Mouse (Mus musculus): ENCODE results near the gene Defb20. TPM values are rescaled to one million over a fixed set of nuclear protein-coding genes. Genes with fewer than 3 reads are reported as not detected.

Gene Defb20
- polyA plus RNA-seq, 1 experiment from 2014 or later, result not detected

DNA sequence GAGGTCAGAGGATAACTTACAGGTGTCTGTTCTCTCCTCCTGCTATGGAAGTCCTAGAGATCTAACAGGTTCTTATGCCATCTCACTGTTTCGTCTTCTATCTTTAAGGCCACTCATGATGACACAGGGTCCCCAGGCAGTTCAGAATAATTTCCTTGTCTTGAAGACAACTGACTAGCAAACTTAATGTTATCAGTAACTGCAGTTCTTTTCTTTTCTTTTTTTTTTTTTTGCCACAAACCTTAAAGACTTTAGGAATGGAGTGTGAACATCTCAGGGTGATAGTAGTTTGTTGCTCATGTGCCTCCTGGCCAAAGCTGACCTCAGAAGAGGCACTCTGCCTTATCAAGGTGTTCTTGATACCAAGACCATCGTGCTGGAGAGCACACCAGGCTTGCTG, 30.2 kb upstream of the Defb20 start:
- Histone ChIP-seq H3K4me1 (ENCODE audit: control insufficient read depth, insufficient read depth, low read length) (peaks cover 13% of the 10 kb centered on the region), H3K27me3 (ENCODE audit: control insufficient read depth, insufficient read depth, low read length) (no peaks in the 10 kb centered on the region), H3K36me3 (ENCODE audit: control insufficient read depth, insufficient read depth) (no peaks in the 10 kb centered on the region), H3K4me3 (ENCODE audit: low read length) (no peak overlapping the region), H3K9me3 (replicated peaks; ENCODE audit: control insufficient read depth, low read length) (no peaks in the 10 kb centered on the region), H3K9ac (ENCODE audit: low read length) (no peak overlapping the region), H3K4me2 (ENCODE audit: low read depth, low read length) (no peak overlapping the region), H3K27ac (ENCODE audit: low read length) (no peak overlapping the region)
- no peak for ATAC-seq (replicated peaks; ENCODE audit: extremely low read depth, insufficient read depth, low FRiP score)
- 43% methylated on average over 2 of the region's 2 CpGs for WGBS

DNA sequence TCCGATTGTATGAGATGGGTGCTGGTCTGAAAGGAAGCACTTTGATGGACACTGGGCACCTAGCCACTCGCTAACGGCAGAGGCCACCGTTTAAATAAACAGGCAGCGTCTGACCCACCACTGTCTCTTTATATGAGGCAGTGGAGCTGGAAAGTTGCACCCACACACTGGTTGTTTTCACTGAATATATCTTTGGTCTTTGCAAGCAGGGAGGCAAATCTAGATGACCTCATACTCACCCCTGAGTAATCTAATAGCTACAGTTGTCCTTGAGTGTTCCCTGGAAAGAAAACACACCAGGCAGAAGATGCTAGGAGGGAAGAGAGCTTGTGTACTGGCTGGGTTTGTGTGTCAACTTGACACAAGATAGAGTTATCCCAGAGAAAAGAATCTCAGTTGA, 29.4 kb upstream of the Defb20 start:
- Histone ChIP-seq H3K27ac (ENCODE audit: low read length) (no peak overlapping the region), H3K36me3 (ENCODE audit: control insufficient read depth, insufficient read depth) (no peaks in the 10 kb centered on the region), H3K4me2 (ENCODE audit: low read depth, low read length) (no peak overlapping the region), H3K9me3 (replicated peaks; ENCODE audit: control insufficient read depth, low read length) (no peaks in the 10 kb centered on the region), H3K9ac (ENCODE audit: low read length) (no peak overlapping the region), H3K4me1 (ENCODE audit: control insufficient read depth, insufficient read depth, low read length) (peaks cover 13% of the 10 kb centered on the region), H3K27me3 (ENCODE audit: control insufficient read depth, insufficient read depth, low read length) (no peaks in the 10 kb centered on the region), H3K4me3 (ENCODE audit: low read length) (no peak overlapping the region)
- no peak for ATAC-seq (replicated peaks; ENCODE audit: extremely low read depth, insufficient read depth, low FRiP score)
- 15% methylated on average over 5 of the region's 5 CpGs for WGBS

DNA sequence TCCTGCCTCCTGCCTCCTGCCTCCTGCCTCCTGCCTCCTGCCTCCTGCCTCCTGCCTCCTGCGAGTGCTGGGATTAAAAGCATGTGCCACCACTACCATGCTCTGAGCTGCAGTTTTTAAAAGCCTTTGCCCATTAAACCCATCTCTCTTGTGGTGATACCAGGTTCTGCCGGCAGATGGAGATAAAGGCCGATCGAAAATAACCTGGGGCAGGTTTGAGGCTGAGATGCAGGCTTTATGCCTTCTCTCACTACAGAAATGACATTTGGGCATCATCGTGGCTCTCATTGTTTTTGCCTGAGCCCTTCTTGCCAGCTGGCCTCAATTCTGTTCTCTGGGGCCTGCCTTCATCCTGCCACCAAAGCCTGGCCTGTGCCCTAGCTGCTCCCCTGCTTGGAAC, 26.6 kb upstream of the Defb20 start:
- Histone ChIP-seq H3K27me3 (ENCODE audit: control insufficient read depth, insufficient read depth, low read length) (no peaks in the 10 kb centered on the region), H3K4me2 (ENCODE audit: low read depth, low read length) (no peak overlapping the region), H3K36me3 (ENCODE audit: control insufficient read depth, insufficient read depth) (no peaks in the 10 kb centered on the region), H3K4me1 (ENCODE audit: control insufficient read depth, insufficient read depth, low read length) (peaks cover 14% of the 10 kb centered on the region), H3K9ac (ENCODE audit: low read length) (no peak overlapping the region), H3K9me3 (replicated peaks; ENCODE audit: control insufficient read depth, low read length) (no peaks in the 10 kb centered on the region), H3K4me3 (ENCODE audit: low read length) (no peak overlapping the region), H3K27ac (ENCODE audit: low read length) (no peak overlapping the region)
- no peak for ATAC-seq (replicated peaks; ENCODE audit: extremely low read depth, insufficient read depth, low FRiP score)
- WGBS, result 5% methylated on average over 5 of the region's 5 CpGs

DNA sequence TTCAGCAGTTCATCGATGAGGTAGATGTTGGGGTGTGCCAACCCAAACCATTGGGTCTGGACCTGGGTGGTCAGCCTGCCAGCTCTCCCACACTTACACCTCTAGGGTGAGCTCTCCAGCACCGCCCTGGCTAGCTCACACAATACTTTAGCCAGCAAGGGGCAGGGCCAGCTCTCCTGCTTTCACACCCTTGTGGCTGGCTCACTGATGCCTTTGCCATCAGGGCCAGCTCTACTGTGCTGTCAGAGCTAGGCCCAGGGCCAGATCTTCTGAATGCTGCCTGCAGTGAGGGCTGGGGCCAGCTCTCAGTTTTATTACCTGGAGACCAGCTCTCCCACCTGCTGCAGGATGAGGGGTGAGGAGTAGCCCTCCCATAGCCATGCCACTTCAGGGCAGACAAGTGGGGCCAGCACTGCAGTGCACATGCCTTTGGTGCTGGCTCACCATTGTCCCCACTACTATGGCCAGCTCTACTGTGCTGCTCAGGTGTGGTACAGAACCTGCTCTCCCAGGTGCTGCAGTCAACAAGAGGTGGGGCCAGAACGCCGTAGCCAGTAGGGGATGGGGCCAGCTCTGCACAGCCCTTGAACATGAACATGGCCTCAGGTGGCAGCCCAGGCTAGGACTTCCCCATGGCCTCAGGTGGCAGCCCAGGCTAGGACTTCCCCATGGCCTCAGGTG, 24.6 kb upstream of the Defb20 start:
- no peak overlapping the region for H3K27ac ChIP-seq (ENCODE audit: low read length)
- H3K4me2 ChIP-seq (ENCODE audit: low read depth, low read length), result no peak overlapping the region
- H3K27me3 ChIP-seq (ENCODE audit: control insufficient read depth, insufficient read depth, low read length), result no peaks in the 10 kb centered on the region
- no peaks in the 10 kb centered on the region for H3K36me3 ChIP-seq (ENCODE audit: control insufficient read depth, insufficient read depth)
- H3K9ac ChIP-seq (ENCODE audit: low read length), result no peak overlapping the region
- no peaks in the 10 kb centered on the region for H3K9me3 ChIP-seq (replicated peaks; ENCODE audit: control insufficient read depth, low read length)
- 76% methylated on average over 4 of the region's 4 CpGs for WGBS
- no peak for ATAC-seq (replicated peaks; ENCODE audit: extremely low read depth, insufficient read depth, low FRiP score)
- H3K4me1 ChIP-seq (ENCODE audit: control insufficient read depth, insufficient read depth, low read length), result peaks cover 11% of the 10 kb centered on the region
- H3K4me3 ChIP-seq (ENCODE audit: low read length), result no peak overlapping the region

DNA sequence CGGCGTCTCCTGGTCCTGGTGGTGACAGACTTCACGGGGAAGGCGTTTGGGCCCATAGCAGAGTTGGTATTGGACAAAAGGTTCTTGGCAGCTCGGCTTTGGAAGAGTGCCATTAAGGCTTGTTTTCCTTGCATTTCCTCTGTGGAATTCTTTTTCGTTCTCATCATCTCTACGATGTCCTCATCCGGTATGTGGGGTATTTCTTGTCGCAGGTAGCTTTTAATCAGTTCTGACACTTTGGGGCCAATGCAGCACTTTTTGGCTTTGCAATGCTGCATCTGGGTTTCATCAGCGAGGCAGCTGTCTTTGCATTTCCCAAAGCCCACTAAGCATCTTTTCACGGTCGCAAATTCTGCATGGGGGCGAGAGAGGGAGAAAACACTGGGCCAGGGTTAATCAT, 17.6 kb upstream of the Defb20 start:
- Histone ChIP-seq H3K9me3 (replicated peaks; ENCODE audit: control insufficient read depth, low read length) (no peaks in the 10 kb centered on the region), H3K27me3 (ENCODE audit: control insufficient read depth, insufficient read depth, low read length) (no peaks in the 10 kb centered on the region), H3K9ac (ENCODE audit: low read length) (no peak overlapping the region), H3K36me3 (ENCODE audit: control insufficient read depth, insufficient read depth) (no peaks in the 10 kb centered on the region), H3K4me3 (ENCODE audit: low read length) (no peak overlapping the region), H3K27ac (ENCODE audit: low read length) (no peak overlapping the region), H3K4me1 (ENCODE audit: control insufficient read depth, insufficient read depth, low read length) (no peaks in the 10 kb centered on the region), H3K4me2 (ENCODE audit: low read depth, low read length) (no peak overlapping the region)
- ATAC-seq (replicated peaks; ENCODE audit: extremely low read depth, insufficient read depth, low FRiP score), result no peak
- WGBS, result 56% methylated on average over 13 of the region's 13 CpGs

DNA sequence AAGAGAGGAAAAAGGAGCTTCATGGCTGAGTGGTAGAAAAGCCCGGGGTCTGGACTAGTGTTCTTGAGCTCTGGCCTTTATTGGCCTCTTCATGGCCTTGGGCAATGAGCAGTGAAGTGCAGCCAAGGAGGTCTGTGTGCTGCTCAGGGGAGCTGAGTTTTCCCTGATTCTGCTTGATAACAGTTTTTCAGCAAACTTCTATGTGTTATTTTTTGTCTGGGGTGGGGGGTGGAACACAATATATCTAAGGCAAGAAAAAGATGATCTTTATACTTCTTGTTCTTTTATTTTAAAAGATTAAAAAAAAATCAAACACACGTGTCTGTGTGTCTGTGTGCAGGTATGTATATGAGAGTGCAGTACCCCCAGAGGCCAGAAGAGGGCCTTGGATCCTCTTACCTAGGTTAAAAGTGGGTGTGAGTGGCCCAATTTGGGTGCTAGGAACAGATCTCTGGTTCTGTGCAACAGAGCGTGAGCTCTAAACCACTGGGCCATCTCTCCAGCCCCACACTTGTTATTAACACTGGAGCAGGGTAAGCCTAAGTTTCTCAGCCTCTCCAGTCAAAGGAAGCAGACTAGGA, 12.2 kb upstream of the Defb20 start, which contains the start of gene Defb23:
Gene Defb23 (minus strand): TSS at position 51 of the 581 bp plus-strand sequence.
- no peak for ATAC-seq (replicated peaks; ENCODE audit: extremely low read depth, insufficient read depth, low FRiP score)
- Histone ChIP-seq H3K4me3 (ENCODE audit: low read length) (no peak within 1 kb of the TSS), H3K36me3 (ENCODE audit: control insufficient read depth, insufficient read depth) (no peaks in the 10 kb centered on the region), H3K27me3 (ENCODE audit: control insufficient read depth, insufficient read depth, low read length) (no peaks in the 10 kb centered on the region), H3K9me3 (replicated peaks; ENCODE audit: control insufficient read depth, low read length) (0 out of 2 replicates have a peak, but pooled peaks cover 3% of the 10 kb centered on the region), H3K4me1 (ENCODE audit: control insufficient read depth, insufficient read depth, low read length) (no peaks in the 10 kb centered on the region), H3K27ac (ENCODE audit: low read length) (no peak within 1 kb of the TSS), H3K4me2 (ENCODE audit: low read depth, low read length) (no peak within 1 kb of the TSS), H3K9ac (ENCODE audit: low read length) (no peak within 1 kb of the TSS)
- 80% methylated on average over 3 of the region's 3 CpGs for WGBS

DNA sequence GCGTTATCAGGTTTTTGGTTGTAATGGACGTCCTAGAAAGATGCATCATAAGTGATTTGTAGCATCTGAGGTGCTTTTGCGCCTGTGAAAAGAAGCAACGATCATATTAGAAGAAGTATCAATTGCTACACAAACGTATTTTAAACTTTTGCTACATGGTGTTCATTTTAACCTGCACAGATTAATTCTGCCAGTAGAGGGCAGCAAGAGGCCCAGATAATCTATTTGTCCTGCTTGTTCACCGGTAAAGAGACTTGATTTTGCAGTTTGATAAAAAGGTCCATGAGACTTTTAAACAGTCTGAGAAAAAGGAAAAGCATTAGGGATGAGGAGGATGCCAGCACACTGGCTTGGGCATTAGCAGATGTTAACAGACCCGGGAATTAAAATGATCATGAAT, 5.9 kb upstream of the Defb20 start:
- WGBS, result 29% methylated on average over 7 of the region's 7 CpGs
- H3K9me3 ChIP-seq (replicated peaks; ENCODE audit: control insufficient read depth, low read length), result no peaks in the 10 kb centered on the region

DNA sequence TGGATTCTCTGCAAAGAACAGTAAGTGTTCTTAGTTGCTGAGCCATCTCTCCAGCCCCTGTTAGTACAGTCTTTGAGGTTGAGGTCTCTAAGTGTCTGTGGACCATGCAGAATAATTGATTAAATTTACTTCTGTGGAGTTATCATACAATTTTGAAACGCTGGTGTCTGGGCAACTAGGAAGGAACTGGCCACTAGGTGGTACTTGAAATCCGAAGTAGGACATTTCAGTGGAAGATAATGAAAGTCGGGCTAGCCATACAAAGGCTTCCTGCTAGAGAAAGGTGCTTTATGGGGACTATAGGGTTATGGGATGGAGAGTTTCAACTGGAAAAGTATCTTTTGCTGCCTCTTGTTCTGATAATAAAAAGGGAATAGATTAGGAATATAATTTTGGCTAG, 4.4 kb upstream of the Defb20 start:
- H3K4me1 ChIP-seq (ENCODE audit: control insufficient read depth, insufficient read depth, low read length), result no peaks in the 10 kb centered on the region
- no peak overlapping the region for H3K4me2 ChIP-seq (ENCODE audit: low read depth, low read length)
- H3K27ac ChIP-seq (ENCODE audit: low read length), result no peak overlapping the region
- H3K4me3 ChIP-seq (ENCODE audit: low read length), result no peak overlapping the region
- H3K9me3 ChIP-seq (replicated peaks; ENCODE audit: control insufficient read depth, low read length), result no peaks in the 10 kb centered on the region
- no peaks in the 10 kb centered on the region for H3K36me3 ChIP-seq (ENCODE audit: control insufficient read depth, insufficient read depth)
- no peaks in the 10 kb centered on the region for H3K27me3 ChIP-seq (ENCODE audit: control insufficient read depth, insufficient read depth, low read length)
- H3K9ac ChIP-seq (ENCODE audit: low read length), result no peak overlapping the region
- WGBS, result 14% methylated on average over 3 of the region's 3 CpGs
- ATAC-seq (replicated peaks; ENCODE audit: extremely low read depth, insufficient read depth, low FRiP score), result no peak

More for the DNA sequence above, 5.9 kb upstream of the Defb20 start:
- Histone ChIP-seq H3K9ac (ENCODE audit: low read length) (no peak overlapping the region), H3K4me2 (ENCODE audit: low read depth, low read length) (no peak overlapping the region), H3K27ac (ENCODE audit: low read length) (no peak overlapping the region), H3K4me1 (ENCODE audit: control insufficient read depth, insufficient read depth, low read length) (no peaks in the 10 kb centered on the region), H3K4me3 (ENCODE audit: low read length) (no peak overlapping the region), H3K36me3 (ENCODE audit: control insufficient read depth, insufficient read depth) (no peaks in the 10 kb centered on the region), H3K27me3 (ENCODE audit: control insufficient read depth, insufficient read depth, low read length) (no peaks in the 10 kb centered on the region)
- ATAC-seq (replicated peaks; ENCODE audit: extremely low read depth, insufficient read depth, low FRiP score), result no peak

DNA sequence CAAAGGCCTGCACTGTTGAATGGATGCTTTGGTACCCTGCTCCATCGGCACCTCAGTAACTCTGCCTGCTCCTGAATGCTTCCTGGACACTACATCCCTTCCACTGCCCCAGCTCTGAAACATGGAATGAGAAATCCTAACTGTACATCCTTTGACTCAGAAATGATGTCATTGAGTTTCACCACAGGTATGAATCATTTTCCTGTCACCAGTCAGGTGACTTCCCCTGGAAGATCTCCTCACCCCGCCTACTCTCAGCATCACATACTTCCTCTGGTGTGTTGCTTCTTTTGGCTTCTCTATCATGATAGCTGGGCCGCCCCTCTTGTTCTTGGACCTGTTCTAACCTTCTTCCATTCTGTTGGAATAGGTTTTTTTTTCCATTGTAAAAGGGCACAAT, 4.0 kb downstream of the Defb20 start:
- Histone ChIP-seq H3K9me3 (replicated peaks; ENCODE audit: control insufficient read depth, low read length) (no peaks in the 10 kb centered on the region; the same call in 1 of the 2 replicates), H3K4me3 (ENCODE audit: low read length) (no peak overlapping the region), H3K27ac (ENCODE audit: low read length) (no peak overlapping the region), H3K9ac (ENCODE audit: low read length) (no peak overlapping the region), H3K27me3 (ENCODE audit: control insufficient read depth, insufficient read depth, low read length) (no peaks in the 10 kb centered on the region), H3K36me3 (ENCODE audit: control insufficient read depth, insufficient read depth) (no peaks in the 10 kb centered on the region), H3K4me1 (ENCODE audit: control insufficient read depth, insufficient read depth, low read length) (no peaks in the 10 kb centered on the region), H3K4me2 (ENCODE audit: low read depth, low read length) (no peak overlapping the region)
- no peak for ATAC-seq (replicated peaks; ENCODE audit: extremely low read depth, insufficient read depth, low FRiP score)
- WGBS, result 71% methylated on average over 3 of the region's 3 CpGs

All from heart, embryonic 16.5 days (tissue).